Mouse (Mus musculus) small intestine, adult 2 months (tissue): ENCODE measurements around the gene Cpa5.

Experiments
- CTCF ChIP-seq: fragments of 200-500 bp; IDR thresholded peaks from 2 replicates; pipeline ENCODE4 v1.5.1; 2012; ENCODE audit warnings: low read depth, mild to moderate bottlenecking, control low read depth, inconsistent platforms, low read length, moderate library complexity, mixed read lengths; ENCODE audit not compliant: insufficient replicate concordance, insufficient read length; ENCODE audit errors: extremely low read depth
- POLR2A ChIP-seq: fragments of 200-500 bp; IDR thresholded peaks from 2 replicates; pipeline ENCODE4 v1.6.1; 2012; ENCODE audit warnings: low read depth, mild to moderate bottlenecking, control low read depth, inconsistent platforms, low read length, moderate library complexity

DNA sequence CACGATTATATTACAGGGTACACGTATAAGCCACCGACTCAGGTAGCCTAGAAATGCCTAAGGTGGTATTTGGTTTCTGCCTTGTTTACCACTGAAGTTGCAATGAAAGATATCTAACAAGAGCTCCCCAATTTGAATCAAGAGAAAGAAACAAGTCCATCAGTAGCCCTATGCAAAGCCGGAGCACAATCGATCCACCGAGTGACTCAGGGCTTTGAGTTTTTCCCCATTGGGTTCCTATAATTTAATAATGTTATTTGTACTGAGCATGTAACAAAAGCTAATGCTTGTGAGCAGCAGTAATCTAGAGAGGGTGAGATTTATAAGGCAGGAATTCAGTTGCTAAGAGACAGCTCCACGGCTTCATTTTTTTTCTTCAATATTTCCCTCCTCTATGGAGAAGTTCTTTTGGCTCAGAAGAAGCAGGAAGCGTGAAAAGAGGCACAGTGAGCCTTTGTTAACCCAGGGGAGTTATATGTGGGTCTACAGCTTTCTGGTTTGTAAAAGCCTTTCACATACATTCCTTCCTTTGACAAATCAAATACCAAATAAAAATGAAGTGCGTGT is 64.0 kb downstream of the Cpa5 start:
- TF ChIP-seq CTCF (no peak), POLR2A (no peak)
